ENCODE assay signal across 9 mouse cellular contexts in genomic region chr3:154329323-154330180, GRCm38 (mm10). TPM values are rescaled to one million over a fixed set of nuclear protein-coding genes. Genes with fewer than 3 reads are reported as not detected.
DNase-seq lines count a peak whose midpoint lies in the region; ATAC-seq and TF ChIP-seq lines count a peak whose summit lies in the region.
"Had no signal": no experiment of that assay in that cellular context is flagged by ENCODE, and none has a peak within 500 bp of the region (broad histone marks: within the 10 kb centered on the region; RNA-seq: fewer than 3 reads in every experiment).

No protein-coding gene starts in this region.

- peak; percentile 6; the same call in 1 of the 2 replicates for ATAC-seq in lung, embryonic 14.5 days (ENCODE audit: insufficient read depth)
- ATAC-seq in limb, embryonic 13.5 days (ENCODE audit: low FRiP score, low read depth) = no peak

- no peaks in the 10 kb centered on the region for H3K9me3 ChIP-seq in lung, embryonic 14.5 days (ENCODE audit: low read depth, low read length)
- H3K9me3 ChIP-seq in embryonic facial prominence, embryonic 10.5 days = no peaks in the 10 kb centered on the region
- no peaks in the 10 kb centered on the region for H3K9me3 ChIP-seq in limb, embryonic 13.5 days

- DNase-seq in lung, embryonic 14.5 days = peak; percentile 40
- DNase-seq in lung, postnatal 10 days = no peak
- DNase-seq in embryonic facial prominence, embryonic 10.5 days (ENCODE audit: low spot score) = peak; percentile 72
- peak; percentile 35 to 65 for DNase-seq in heart, postnatal 36 days
- DNase-seq in retina, embryonic 14.5 days (ENCODE audit: low spot score) = peak; percentile 60
- DNase-seq in testis, postnatal 14 days (ENCODE audit: low spot score) = no peak
- no peak for DNase-seq in layer of hippocampus, adult 2 months (ENCODE audit: low spot score in 2 of 2)

- peak overlapping the region; percentile 35 for H3K4me3 ChIP-seq in lung, embryonic 14.5 days (ENCODE audit: low read depth, low read length)
- H3K4me3 ChIP-seq in embryonic facial prominence, embryonic 10.5 days = peak overlapping the region; percentile 74
- peak overlapping the region; percentile 47 for H3K4me3 ChIP-seq in limb, embryonic 13.5 days
- H3K4me3 ChIP-seq in layer of hippocampus, adult 2 months = no peak overlapping the region

- no peaks in the 10 kb centered on the region for H3K4me1 ChIP-seq in lung, embryonic 14.5 days (ENCODE audit: insufficient read depth)
- peaks cover 32% of the 10 kb centered on the region for H3K4me1 ChIP-seq in embryonic facial prominence, embryonic 10.5 days
- peaks cover 38% of the 10 kb centered on the region for H3K4me1 ChIP-seq in limb, embryonic 13.5 days

- whole genome bisulfite sequencing in lung, embryonic 14.5 days = 1% methylated on average over 54 of the region's 54 CpGs
- under 1% methylated on average over 54 of the region's 54 CpGs for WGBS in embryonic facial prominence, embryonic 10.5 days
- under 1% methylated on average over 54 of the region's 54 CpGs for WGBS in limb, embryonic 13.5 days

- peak overlapping the region; percentile 38; the same call in 1 of the 2 replicates for H3K4me2 ChIP-seq in lung, embryonic 14.5 days
- H3K4me2 ChIP-seq in limb, embryonic 13.5 days (replicated peaks) = peak overlapping the region; percentile 75

- no peaks in the 10 kb centered on the region for H3K36me3 ChIP-seq in lung, embryonic 14.5 days (ENCODE audit: insufficient read depth)
- H3K36me3 ChIP-seq in embryonic facial prominence, embryonic 10.5 days (replicated peaks) = no peaks in the 10 kb centered on the region; the same call in 1 of the 2 replicates
- H3K36me3 ChIP-seq in limb, embryonic 13.5 days = no peaks in the 10 kb centered on the region

- no peak overlapping the region for H3K9ac ChIP-seq in lung, embryonic 14.5 days
- H3K9ac ChIP-seq in limb, embryonic 13.5 days = no peak overlapping the region; the same call in 1 of the 2 replicates

- no peak for TF ChIP-seq CTCF in lung, embryonic 14.5 days (IDR thresholded peaks at IDR 0.05; ENCODE audit: low read depth)
- no peak for TF ChIP-seq CTCF in layer of hippocampus, adult 2 months (conservative IDR thresholded peaks at IDR 0.05)

- intact Hi-C loops in heart, postnatal 36 days (cut with DNase I) = no loop called here

- no peak overlapping the region for H3K27ac ChIP-seq in lung, embryonic 14.5 days (ENCODE audit: low read depth)
- H3K27ac ChIP-seq in embryonic facial prominence, embryonic 10.5 days (replicated peaks) = peak overlapping the region; percentile 94
- H3K27ac ChIP-seq in limb, embryonic 13.5 days = no peak overlapping the region
- H3K27ac ChIP-seq in layer of hippocampus, adult 2 months = no peak overlapping the region

- peaks cover 94% of the 10 kb centered on the region for H3K27me3 ChIP-seq in lung, embryonic 14.5 days (ENCODE audit: insufficient read depth, low read length)
- H3K27me3 ChIP-seq in embryonic facial prominence, embryonic 10.5 days (replicated peaks; ENCODE audit: low read depth, poor library complexity, severe bottlenecking) = peaks cover 100% of the 10 kb centered on the region
- H3K27me3 ChIP-seq in limb, embryonic 13.5 days = peaks cover 84% of the 10 kb centered on the region

RNA-seq across cellular contexts. Expression of gene Lhx8, which starts 0.9 kb away (rescaled TPM):
- polyA plus RNA-seq in lung, embryonic 14.5 days (2014; fragmentation: Nextera tagmentation; extraction: Ambion mirVana) = not detected in 2 replicates
- 59.5 and 63.6 TPM in 2 replicates for polyA plus RNA-seq in embryonic facial prominence, embryonic 10.5 days (2016; fragmentation: Nextera tagmentation; extraction: Ambion mirVana)
- not detected for total RNA-seq in heart, postnatal 36 days (2021)
- polyA plus RNA-seq in limb, embryonic 13.5 days (2015; fragmentation: Nextera tagmentation; extraction: Ambion mirVana) = 1.5 and 1.8 TPM in 2 replicates
- total RNA-seq in layer of hippocampus, adult 2 months (2021) = not detected
- total RNA-seq: heart, adult 18-20 months had no signal

Comparison
In these comparisons a context has a peak if more than half of its experiments do, and no peak if none do; other contexts are left out.
1. DNase-seq: peak in lung, embryonic 14.5 days (single experiment), embryonic facial prominence, embryonic 10.5 days (single experiment), heart, postnatal 36 days (2 of 2) and retina, embryonic 14.5 days (single experiment); none in lung, postnatal 10 days (single experiment), testis, postnatal 14 days (single experiment) and layer of hippocampus, adult 2 months (0 of 2).
2. RNA of gene Lhx8, which starts 0.9 kb away (polyA plus RNA-seq): 59.5 to 63.6 TPM in embryonic facial prominence, embryonic 10.5 days; 1.5 to 1.8 TPM in limb, embryonic 13.5 days and not detected in lung, embryonic 14.5 days; every median in the first group is over 10 times any median in the second.